Mouse (Mus musculus): Measurements from ENCODE around the gene Habp2.
"Not testable (repeated sequence)": the region's sequence is repeated elsewhere in the genome, so short reads cannot be mapped to it uniquely, and the experiment has no call there.

Gene Habp2

GRCm38 (mm10) chr19:56357374-56357708, 70.4 kb downstream of the Habp2 start:
- DNase-seq (ENCODE audit: low read depth, low spot score): not testable (repeated sequence)

- DNase-seq (ENCODE audit: low read depth, low spot score): no peak
These were observed 72.0 kb downstream of the Habp2 start for GRCm38 (mm10) chr19:56358890-56359289.

DNA sequence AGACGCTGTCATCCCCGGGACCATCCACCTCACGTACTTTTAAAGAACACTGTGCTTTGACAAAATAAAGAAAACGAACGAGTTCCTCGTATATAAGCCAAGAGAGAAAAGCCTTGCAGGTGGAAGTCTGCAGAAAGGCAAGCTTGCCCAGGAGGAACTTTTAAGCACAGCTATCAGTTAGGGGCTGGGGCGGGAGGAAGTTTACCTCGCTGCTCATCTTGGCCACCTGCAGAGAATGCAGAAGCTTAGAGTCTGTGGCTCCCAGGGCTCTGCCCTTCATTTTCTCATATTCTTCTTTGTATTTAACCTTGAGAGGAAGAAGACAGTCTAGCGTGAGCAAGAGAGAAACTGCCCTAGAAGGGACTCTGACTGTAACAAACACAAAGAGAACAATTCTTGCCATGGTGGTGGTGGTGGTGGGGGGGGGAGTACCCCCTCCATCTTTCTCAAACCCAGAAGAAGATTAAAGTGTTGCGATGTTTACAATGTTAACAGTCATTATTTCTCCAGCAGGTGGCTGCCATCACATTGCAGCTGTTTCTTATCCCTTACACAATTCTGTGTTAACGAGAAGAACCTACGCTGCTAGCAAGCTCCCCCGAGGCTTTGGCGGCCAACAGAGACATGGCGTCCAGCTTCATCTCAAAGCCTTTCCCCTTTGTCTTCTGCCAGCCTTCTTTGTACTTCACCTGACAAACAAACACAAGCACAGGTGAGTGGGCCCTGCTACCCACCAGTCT, 77.0 kb downstream of the Habp2 start:
- no peak for DNase-seq (ENCODE audit: low read depth, low spot score)

DNA sequence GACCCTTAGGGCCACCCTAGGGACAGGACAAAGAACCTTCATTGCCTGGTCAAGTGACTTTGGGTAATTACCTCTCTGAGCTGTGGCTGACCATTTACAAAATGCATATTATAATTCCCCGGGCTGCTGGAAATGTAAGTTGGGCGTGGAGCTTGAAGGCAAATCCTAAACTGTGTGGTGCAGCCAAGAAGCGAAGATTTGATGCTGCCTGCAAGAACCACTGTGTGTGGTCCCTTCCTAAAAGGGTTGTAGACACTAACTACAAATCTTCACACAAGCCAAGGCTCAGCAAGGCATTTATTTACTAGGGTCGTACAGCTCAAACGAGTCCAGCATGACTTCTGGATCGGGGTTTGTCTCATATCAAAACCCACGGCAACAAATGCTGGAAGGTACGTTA, 77.6 kb downstream of the Habp2 start:
- no peak for DNase-seq (ENCODE audit: low read depth, low spot score)

- DNase-seq (ENCODE audit: low read depth, low spot score): no peak
These were observed 79.2 kb downstream of the Habp2 start for GRCm38 (mm10) chr19:56366168-56366567.

DNA sequence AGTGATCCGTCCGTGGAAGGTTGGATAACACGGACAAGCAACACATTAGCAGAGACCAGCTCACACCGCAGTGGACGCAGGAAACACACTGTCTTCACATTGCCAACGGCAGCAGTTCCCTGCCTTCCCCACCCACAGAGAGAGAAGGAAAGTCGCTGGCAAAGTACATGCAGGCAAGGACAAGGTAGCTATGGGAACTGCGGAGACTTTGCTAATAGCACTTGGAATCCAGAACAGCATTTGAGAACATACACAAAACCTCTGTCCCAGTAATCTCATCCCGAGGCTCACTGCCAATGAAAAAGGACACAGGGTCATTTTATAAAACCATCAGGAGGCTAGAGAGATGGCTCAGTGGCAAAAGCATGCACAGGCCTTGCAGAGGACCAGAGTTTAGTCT, 79.7 kb downstream of the Habp2 start:
- DNase-seq (ENCODE audit: low read depth, low spot score): no peak

GRCm38 (mm10) chr19:56367778-56368177, 80.8 kb downstream of the Habp2 start:
- DNase-seq (ENCODE audit: low read depth, low spot score): peak; percentile 83

DNA sequence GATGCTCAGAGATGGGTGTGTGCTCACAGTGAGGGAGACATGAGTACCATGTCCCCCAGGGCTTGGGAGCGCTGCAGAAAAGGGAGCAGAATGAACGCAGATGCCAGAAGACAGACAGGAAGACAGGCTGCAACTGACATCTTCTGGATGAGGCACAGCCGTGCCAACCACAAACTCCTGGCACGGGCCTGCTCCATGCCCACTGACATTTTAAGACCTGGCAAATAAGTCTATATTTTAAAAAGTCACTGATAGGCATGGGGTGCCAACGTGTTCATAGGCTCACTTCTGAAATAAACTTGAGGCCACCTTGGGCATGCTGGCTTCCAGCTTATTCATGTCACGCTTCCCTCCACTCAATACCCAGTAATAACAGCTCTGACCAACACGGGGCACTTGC, 82.0 kb downstream of the Habp2 start:
- DNase-seq (ENCODE audit: low read depth, low spot score): no peak
